Mouse (Mus musculus): Measurements from ENCODE around the gene Syngr1. TPM values are rescaled to one million over a fixed set of nuclear protein-coding genes. Genes with fewer than 3 reads are reported as not detected.

Gene Syngr1
- total and polyA plus RNA-seq, 3 experiments: 9.7 to 14.8 (median 11.3) TPM

DNA sequence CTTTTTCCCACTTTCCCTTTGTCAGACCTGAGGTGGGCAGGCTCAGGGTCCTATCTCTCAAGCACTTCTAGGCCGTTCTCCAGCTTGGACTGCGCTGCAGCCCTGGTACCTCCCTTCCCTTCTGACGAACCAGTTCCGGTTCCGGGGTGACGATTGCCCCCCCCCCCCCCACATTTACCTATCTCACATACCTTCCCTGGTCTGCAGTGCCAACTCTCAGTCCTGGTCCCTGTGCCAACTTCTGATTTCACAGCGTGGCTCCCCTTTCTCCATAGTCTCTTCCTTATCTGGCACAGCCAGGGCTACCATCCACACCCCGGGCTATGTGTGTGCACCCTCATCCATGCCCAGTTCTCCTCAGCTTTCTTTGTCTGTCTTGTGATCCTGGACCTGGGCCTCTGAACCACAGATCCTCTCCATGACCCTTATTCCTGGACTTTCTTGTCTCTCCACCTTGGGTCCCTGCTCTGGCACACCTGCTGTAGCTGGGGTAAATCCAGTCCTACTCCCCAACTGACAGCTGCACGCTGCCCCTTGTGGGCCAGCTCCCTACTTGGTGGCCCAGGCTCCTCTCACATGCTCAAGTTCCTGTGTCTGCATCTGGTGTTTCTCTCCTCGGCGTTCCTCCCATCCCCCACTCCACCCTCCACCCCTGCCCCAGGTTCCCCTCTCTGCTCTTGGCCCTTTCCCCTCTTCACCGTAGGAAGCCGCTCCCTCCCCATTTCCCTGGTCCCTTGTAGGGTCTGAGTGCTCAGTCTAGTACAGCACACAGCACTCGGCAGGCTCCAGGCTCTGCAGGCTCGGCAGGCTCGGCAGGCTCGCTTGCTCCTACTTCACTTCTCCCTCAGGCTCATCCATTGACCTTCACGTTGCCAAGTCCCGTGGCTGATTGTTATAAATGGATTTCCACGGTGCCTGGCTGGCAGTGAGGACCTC, 6.1 kb downstream of the Syngr1 start:
- Histone ChIP-seq H3K27me3 (replicated peaks) (no peaks in the 10 kb centered on the region), H3K9ac (ENCODE audit: insufficient read depth, low read depth) (peak overlapping the region; percentile 76), H3K4me1 (ENCODE audit: control insufficient read depth in 1 of 2, insufficient read depth in 2 of 2) (peaks cover 8 to 39% of the 10 kb centered on the region in 2 experiments; a peak in 2 of 4 replicates), H3K79me2 (replicated peaks; ENCODE audit: control insufficient read depth, extremely low read depth, insufficient read depth, poor library complexity, severe bottlenecking) (no peaks in the 10 kb centered on the region), H3K27ac (ENCODE audit: insufficient read depth, low read depth) (no peak overlapping the region), H3K4me2 (ENCODE audit: insufficient read depth, low read depth, poor library complexity, severe bottlenecking) (peak overlapping the region; percentile 48), H3K9me3 (replicated peaks; ENCODE audit: low read length) (no peaks in the 10 kb centered on the region), H3K36me3 (replicated peaks in 1 of 2; ENCODE audit: control insufficient read depth in 1 of 2, insufficient read depth in 1 of 2, low read length in 1 of 2) (no peaks in the 10 kb centered on the region), H3K4me3 (replicated peaks in 1 of 3; ENCODE audit: low read depth in 2 of 3, low read length in 2 of 3, poor library complexity in 1 of 3) (peak overlapping the region; percentile 60 to 85 (median 72))
- TF ChIP-seq MEF2A (IDR thresholded peaks at IDR 0.05; ENCODE audit: borderline replicate concordance, low read depth, low read length) (no peak), RCOR1 (conservative IDR thresholded peaks at IDR 0.05; ENCODE audit: low read depth, low read length) (no peak), GABPA (IDR thresholded peaks at IDR 0.05; ENCODE audit: insufficient replicate concordance, low read depth, low read length) (no peak), NELFE (IDR thresholded peaks at IDR 0.05; ENCODE audit: low read depth, low read length) (peak; percentile 83), SIN3A (IDR thresholded peaks at IDR 0.05; ENCODE audit: low read length) (no peak), MAX (IDR thresholded peaks at IDR 0.05; ENCODE audit: low read length) (no peak), TCF12 (IDR thresholded peaks at IDR 0.05; ENCODE audit: low read depth, low read length) (peak; percentile 43; the same call in 1 of the 2 replicates), JUND (conservative IDR thresholded peaks at IDR 0.05; ENCODE audit: low read depth, low read length) (no peak), USF2 (conservative IDR thresholded peaks at IDR 0.05; ENCODE audit: low read depth, low read length) (no peak), HCFC1 (IDR thresholded peaks at IDR 0.05; ENCODE audit: low read depth, low read length) (peak; percentile 61), POLR2A (IDR thresholded peaks at IDR 0.05; ENCODE audit: low read depth, low read length) (peak; percentile 80), ZKSCAN1 (IDR thresholded peaks at IDR 0.05; ENCODE audit: borderline replicate concordance, low read depth, low read length) (no peak), KAT2A (IDR thresholded peaks at IDR 0.05; ENCODE audit: insufficient replicate concordance, low read length) (0 out of 2 replicates have a peak, but pooled peaks have one; percentile 29), ELF1 (IDR thresholded peaks at IDR 0.05; ENCODE audit: low read depth, low read length) (peak; percentile 74), CHD2 (IDR thresholded peaks at IDR 0.05; ENCODE audit: low read length) (no peak), JUN (IDR thresholded peaks at IDR 0.05; ENCODE audit: insufficient read depth, low read depth, low read length) (no peak), SMC3 (IDR thresholded peaks at IDR 0.05; ENCODE audit: low read depth, low read length) (no peak), USF1 (IDR thresholded peaks at IDR 0.05; ENCODE audit: low read depth, low read length) (no peak), ZC3H11A (IDR thresholded peaks at IDR 0.05; ENCODE audit: low read depth, low read length) (no peak), MAFK (IDR thresholded peaks at IDR 0.05; ENCODE audit: insufficient replicate concordance, low read length) (no peak), EP300 (IDR thresholded peaks at IDR 0.05; ENCODE audit: low read length) (no peak), RAD21 (IDR thresholded peaks at IDR 0.05; ENCODE audit: low read depth, low read length) (no peak), BHLHE40 (IDR thresholded peaks at IDR 0.05; ENCODE audit: low read depth, low read length) (no peak), CTCF (conservative IDR thresholded peaks at IDR 0.05 in 1 of 2, IDR thresholded peaks at IDR 0.05 in 1 of 2; ENCODE audit: low read depth in 2 of 2, low read length in 2 of 2) (no peak; a peak in 1 of 4 replicates), E2F4 (IDR thresholded peaks at IDR 0.05; ENCODE audit: insufficient replicate concordance, low read depth, low read length) (no peak), ZMIZ1 (IDR thresholded peaks at IDR 0.05; ENCODE audit: low read depth, low read length) (peak; percentile 23; the same call in 1 of the 2 replicates), ETS1 (conservative IDR thresholded peaks at IDR 0.05; ENCODE audit: low read depth, low read length) (0 out of 2 replicates have a peak, but pooled peaks have one; percentile 16), TBP (conservative IDR thresholded peaks at IDR 0.05; ENCODE audit: low read depth, low read length) (0 out of 2 replicates have a peak, but pooled peaks have one; percentile 60)
- in situ Hi-C loops (cut with MboI; ENCODE audit: low pct_ligation_motif_present, low pct_unique_long_range_greater_than_20kb, low sequenced_read_pairs) (loop anchor here (10.0 kb wide), 2 partner anchors 128 to 352 kb away; partner anchors contain the start of gene Sun2), dilution Hi-C loops (cut with MboI; ENCODE audit: extremely low pct_ligation_motif_present, extremely low pct_unique_long_range_greater_than_20kb, low sequenced_read_pairs) (no loop called here)
- DNase-seq (ENCODE audit: extremely low read depth): peak; percentile 50
